Mouse (Mus musculus) C2C12 (cell line): ENCODE results near the gene Bnip2.

Experiments used
- CTCF ChIP-seq: IDR thresholded peaks from one replicate; pipeline ENCODE4 v1.5.1; 2011; ENCODE audit not compliant: control insufficient read depth, insufficient read depth, insufficient read length
- MAX ChIP-seq: IDR thresholded peaks from one replicate; pipeline ENCODE4 v1.6.1; 2011; ENCODE audit warnings: mild to moderate bottlenecking, control low read depth
- MYOD1 ChIP-seq: IDR thresholded peaks from one replicate; pipeline ENCODE4 v1.6.1; 2011; ENCODE audit warnings: low read depth; ENCODE audit not compliant: control insufficient read depth, insufficient read length

GRCm38 (mm10) chr9:70044865-70045264, 55.6 kb downstream of the Bnip2 start:
- TF ChIP-seq CTCF, result no peak
- no peak for TF ChIP-seq MAX
- TF ChIP-seq MYOD1, result no peak
